Mouse (Mus musculus) stomach, embryonic 14.5 days (tissue): Measurements from ENCODE around the gene Gosr2. TPM values are rescaled to one million over a fixed set of nuclear protein-coding genes. Genes with fewer than 3 reads are reported as not detected.

Experiments used
- ATAC-seq: fragments of 200-750 bp; cut with Nextera tagmentation; 2 replicates; pipeline ENCODE4 v1.8.0; 2017; ENCODE audit warnings: low read depth, moderate TSS enrichment; ENCODE audit not compliant: insufficient number of reproducible peaks, insufficient read depth, low FRiP score
- H3K27ac ChIP-seq: fragments of 300-500 bp; sonication (generic); 2 replicates; pipeline ENCODE4 v1.5.1; 2014; ENCODE audit warnings: mild to moderate bottlenecking, low read length, moderate library complexity, mixed read lengths
- H3K27me3 ChIP-seq: fragments of 300-500 bp; sonication (generic); 2 replicates; pipeline ENCODE4 v1.6.1; 2014; ENCODE audit warnings: low read length, control low read depth, mixed read lengths; ENCODE audit not compliant: control insufficient read depth, insufficient read depth
- H3K36me3 ChIP-seq: fragments of 300-500 bp; sonication (generic); 2 replicates; pipeline ENCODE4 v1.6.1; 2014; ENCODE audit warnings: mild to moderate bottlenecking, control low read depth, low read length, moderate library complexity, mixed read lengths; ENCODE audit not compliant: control insufficient read depth, insufficient read depth
- H3K4me1 ChIP-seq: fragments of 300-500 bp; sonication (generic); 2 replicates; pipeline ENCODE4 v1.6.1; 2014; ENCODE audit warnings: low read length, control low read depth, mixed read lengths; ENCODE audit not compliant: control insufficient read depth, insufficient read depth
- H3K4me2 ChIP-seq: fragments of 300-500 bp; sonication (generic); replicated peaks from 2 replicates; pipeline ENCODE4 v1.6.1; 2014; ENCODE audit warnings: low read depth, low read length, control low read depth
- H3K4me3 ChIP-seq: fragments of 300-500 bp; sonication (generic); 2 replicates; pipeline ENCODE4 v1.5.1; 2014; ENCODE audit warnings: low read depth, low read length, control low read depth
- H3K9ac ChIP-seq: fragments of 300-500 bp; sonication (generic); replicated peaks from 2 replicates; pipeline ENCODE4 v1.6.1; 2014; ENCODE audit warnings: low read depth, mild to moderate bottlenecking, control low read depth, low read length, moderate library complexity, mixed read lengths
- H3K9me3 ChIP-seq: fragments of 300-500 bp; sonication (generic); 2 replicates; pipeline ENCODE4 v1.6.1; 2016; ENCODE audit warnings: low read depth, low read length, control low read depth; ENCODE audit not compliant: control insufficient read depth
- WGBS: fragments of 180-500 bp; shearing (Covaris S2); extraction: QIAGEN DNeasy Blood & Tissue Kit; methylation state at CpG from one replicate; pipeline ENCODE4 v1.1.7; 2014; 5-methylcytosine and 5-hydroxymethylcytosine counted together
- polyA plus RNA-seq: library from polyadenylated mRNA; unstranded; fragments of >200 nt; fragmentation: Nextera tagmentation; extraction: Ambion mirVana; gene quantifications from 2 replicates; pipeline ENCODE4 v1.2.1, GENCODE M21; 2014

Gene Gosr2
- polyA plus RNA-seq, result 69.4 and 77.6 TPM in 2 replicates

DNA sequence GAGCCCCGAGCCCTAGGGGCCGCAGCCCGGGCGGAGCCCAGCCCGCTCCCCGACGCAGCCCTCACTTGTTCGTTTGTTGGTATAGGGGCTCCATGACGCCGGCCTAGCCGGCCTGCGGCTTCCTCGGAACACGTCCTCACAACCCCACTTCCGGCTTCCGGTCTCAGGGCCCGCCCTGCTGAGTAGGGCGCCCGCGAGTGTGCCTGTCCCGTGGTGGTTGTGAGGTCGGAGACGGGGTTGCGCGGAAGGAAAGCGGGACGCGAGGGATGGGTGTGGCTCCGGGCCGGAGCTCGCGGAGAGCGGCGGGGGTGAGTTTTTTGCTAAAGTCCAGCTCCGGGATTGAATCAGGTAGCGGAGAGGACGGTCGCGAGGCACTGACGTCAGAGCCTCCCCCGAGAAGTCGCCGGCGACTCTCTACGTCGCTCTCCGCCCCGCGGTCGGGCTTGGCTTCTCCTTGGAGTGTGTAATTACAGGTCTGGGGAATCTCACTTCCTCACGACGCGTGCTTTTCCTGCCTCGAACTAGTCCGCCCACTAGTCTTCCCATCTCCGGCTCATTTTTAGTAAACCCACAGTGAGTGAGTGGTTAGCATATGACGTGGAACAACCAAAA is at the start of gene Gosr2:
Gene Gosr2 (minus strand): TSS at position 334 of the 612 bp plus-strand sequence.
- Histone ChIP-seq H3K27ac (peak within 1 kb of the TSS; percentile 95), H3K4me3 (peak within 1 kb of the TSS; percentile 75), H3K4me1 (peaks cover 6% of the 10 kb centered on the region; the same call in 1 of the 2 replicates), H3K9ac (peak within 1 kb of the TSS; percentile 75), H3K4me2 (peak within 1 kb of the TSS; percentile 51), H3K27me3 (no peaks in the 10 kb centered on the region), H3K9me3 (no peaks in the 10 kb centered on the region), H3K36me3 (no peaks in the 10 kb centered on the region)
- peak; percentile 96 for ATAC-seq
- WGBS, result under 1% methylated on average over 57 of the region's 57 CpGs

DNA sequence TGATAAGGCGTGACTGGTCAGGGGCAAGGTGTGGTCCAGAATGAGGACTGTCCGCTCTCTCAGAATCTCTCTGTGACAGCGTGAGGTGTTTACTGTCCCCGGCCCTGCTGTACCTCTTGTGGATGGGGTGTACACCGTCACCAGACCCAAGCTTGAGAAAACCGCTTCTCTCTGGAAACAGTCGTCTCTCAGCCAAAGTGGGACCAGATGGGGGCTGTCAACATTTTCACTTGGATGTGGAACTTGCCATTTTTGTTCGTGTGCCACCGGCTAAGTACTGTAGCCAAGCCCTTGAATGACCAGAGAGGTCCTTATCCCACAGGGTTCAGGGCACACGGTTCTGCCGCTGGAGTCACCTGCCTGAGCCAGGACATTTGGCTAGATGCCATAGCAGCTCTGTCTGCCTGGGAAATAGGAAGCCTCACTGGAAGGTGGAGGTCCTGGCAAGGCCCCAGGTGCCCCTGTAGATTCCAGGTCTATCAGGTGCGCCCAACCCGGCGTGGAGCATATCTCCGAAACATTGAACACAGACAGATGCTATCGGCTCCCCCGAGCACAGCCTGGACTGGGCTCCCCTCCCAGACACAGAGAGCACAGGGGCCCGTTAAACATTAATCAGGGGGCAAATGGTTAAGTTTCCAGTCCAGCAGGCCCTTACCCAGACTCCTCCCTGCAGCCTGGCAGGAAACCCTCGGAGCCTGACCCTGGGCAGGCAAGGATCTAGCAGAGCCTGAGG is 37.5 kb upstream of the Gosr2 start:
- WGBS, result 57% methylated on average over 19 of the region's 19 CpGs
- Histone ChIP-seq H3K36me3 (no peaks in the 10 kb centered on the region), H3K9ac (no peak overlapping the region), H3K4me1 (no peaks in the 10 kb centered on the region), H3K4me2 (no peak overlapping the region), H3K4me3 (no peak overlapping the region), H3K9me3 (no peaks in the 10 kb centered on the region), H3K27me3 (no peaks in the 10 kb centered on the region), H3K27ac (no peak overlapping the region)
- ATAC-seq, result peak; percentile 65

DNA sequence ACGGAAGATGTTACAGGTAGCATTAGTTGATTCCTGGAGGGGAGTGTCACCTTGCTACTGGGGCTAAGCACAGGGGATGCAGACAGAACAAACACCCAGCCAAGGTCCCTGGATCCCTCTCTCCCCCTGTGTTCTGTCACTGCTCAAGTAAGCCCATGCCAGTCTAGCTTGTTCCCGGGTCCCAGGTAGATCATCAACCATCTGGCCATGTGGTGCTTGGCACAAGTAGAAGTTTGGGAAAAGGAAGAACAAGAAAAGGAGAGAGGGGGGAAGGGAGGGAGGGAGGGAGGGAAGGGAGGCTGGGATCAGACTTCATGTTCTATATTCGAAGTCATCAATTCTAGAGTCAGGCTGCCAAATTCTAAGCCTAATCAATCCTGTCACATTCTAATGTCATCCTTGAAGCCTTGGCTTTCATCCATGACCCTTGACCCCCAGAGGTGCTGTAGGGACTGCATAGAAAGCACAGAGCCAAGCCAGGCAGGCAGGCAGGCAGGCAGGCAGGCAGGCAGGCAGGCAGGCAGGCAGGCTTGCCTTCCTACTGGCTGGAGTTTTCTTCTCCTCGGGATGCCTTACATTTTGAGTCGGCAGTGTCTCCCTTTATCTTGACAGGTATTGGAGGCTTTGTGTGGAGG is 36.8 kb upstream of the Gosr2 start:
- Histone ChIP-seq H3K4me1 (no peaks in the 10 kb centered on the region), H3K9ac (no peak overlapping the region), H3K9me3 (no peaks in the 10 kb centered on the region), H3K4me2 (no peak overlapping the region), H3K36me3 (no peaks in the 10 kb centered on the region), H3K27me3 (no peaks in the 10 kb centered on the region), H3K4me3 (no peak overlapping the region), H3K27ac (no peak overlapping the region)
- WGBS, result 62% methylated on average over 5 of the region's 5 CpGs
- no peak for ATAC-seq

DNA sequence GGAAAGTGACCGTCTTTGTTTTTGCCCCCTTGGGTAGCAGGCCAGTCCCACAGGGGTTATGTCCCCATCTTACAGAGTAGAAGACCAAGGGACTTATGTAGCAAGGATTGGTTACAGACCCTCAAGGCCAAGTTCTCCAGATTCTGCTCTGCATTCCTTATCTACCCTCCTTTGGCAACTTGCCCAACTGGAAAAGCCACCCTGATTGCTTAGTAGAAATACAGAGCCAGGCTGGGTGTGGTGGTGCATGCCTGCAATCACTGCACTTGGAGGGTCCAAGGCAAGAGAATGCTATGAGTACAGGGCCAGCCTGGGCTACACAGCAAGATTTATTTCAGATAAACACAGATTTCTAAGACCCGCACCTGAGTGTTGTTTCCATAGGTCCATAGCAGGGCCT is 36.3 kb upstream of the Gosr2 start:
- H3K4me1 ChIP-seq, result no peaks in the 10 kb centered on the region
- H3K36me3 ChIP-seq, result no peaks in the 10 kb centered on the region
- H3K9ac ChIP-seq, result no peak overlapping the region
- no peak overlapping the region for H3K4me3 ChIP-seq
- no peak overlapping the region for H3K4me2 ChIP-seq
- H3K27me3 ChIP-seq, result no peaks in the 10 kb centered on the region
- 89% methylated on average over 2 of the region's 2 CpGs for WGBS
- H3K27ac ChIP-seq, result no peak overlapping the region
- H3K9me3 ChIP-seq, result no peaks in the 10 kb centered on the region
- ATAC-seq, result no peak

DNA sequence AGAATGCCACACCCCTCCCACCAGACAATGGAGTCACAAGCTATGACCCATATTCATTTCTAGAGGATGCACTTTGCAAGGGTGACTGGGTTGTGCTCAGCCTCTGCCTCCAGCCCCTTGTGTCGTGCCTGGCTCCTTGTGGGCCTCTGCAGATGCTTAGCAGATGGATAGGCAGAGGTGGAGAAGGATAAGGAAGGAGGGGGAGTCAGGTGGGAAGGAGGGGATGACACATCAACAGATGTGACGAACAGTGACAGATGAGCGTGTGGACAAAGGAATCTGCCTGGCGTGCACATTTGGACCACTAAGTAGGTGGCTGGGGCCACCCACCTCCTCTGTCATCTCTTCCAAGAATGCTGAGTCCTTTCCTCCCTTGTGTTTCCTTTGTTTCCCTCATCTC is 35.4 kb upstream of the Gosr2 start:
- H3K27ac ChIP-seq, result no peak overlapping the region
- H3K4me1 ChIP-seq, result no peaks in the 10 kb centered on the region
- H3K4me2 ChIP-seq, result no peak overlapping the region
- no peak overlapping the region for H3K4me3 ChIP-seq
- no peaks in the 10 kb centered on the region for H3K27me3 ChIP-seq
- 61% methylated on average over 4 of the region's 4 CpGs for WGBS
- no peak overlapping the region for H3K9ac ChIP-seq
- ATAC-seq, result no peak
- no peaks in the 10 kb centered on the region for H3K9me3 ChIP-seq
- no peaks in the 10 kb centered on the region for H3K36me3 ChIP-seq

DNA sequence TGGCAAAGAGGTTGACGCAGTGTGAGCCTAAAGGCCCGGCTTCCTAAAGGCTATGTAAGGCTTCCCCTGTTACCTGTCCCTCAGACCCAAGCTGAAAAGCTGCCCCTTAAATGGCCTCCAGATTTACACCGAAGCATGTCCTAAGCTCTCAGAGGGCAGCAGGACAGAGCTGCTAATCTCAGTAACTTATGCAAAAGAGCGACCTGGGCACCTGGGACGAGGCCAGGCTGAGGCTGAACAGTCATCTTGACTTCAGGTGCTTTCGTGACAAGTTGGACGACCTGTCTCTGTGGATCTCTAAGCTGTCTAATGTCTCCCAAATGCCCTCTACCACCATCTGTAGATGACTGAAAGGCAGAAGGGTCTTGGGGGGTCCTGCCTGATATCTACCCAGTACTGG is 34.6 kb upstream of the Gosr2 start:
- 83% methylated on average over 7 of the region's 7 CpGs for WGBS

DNA sequence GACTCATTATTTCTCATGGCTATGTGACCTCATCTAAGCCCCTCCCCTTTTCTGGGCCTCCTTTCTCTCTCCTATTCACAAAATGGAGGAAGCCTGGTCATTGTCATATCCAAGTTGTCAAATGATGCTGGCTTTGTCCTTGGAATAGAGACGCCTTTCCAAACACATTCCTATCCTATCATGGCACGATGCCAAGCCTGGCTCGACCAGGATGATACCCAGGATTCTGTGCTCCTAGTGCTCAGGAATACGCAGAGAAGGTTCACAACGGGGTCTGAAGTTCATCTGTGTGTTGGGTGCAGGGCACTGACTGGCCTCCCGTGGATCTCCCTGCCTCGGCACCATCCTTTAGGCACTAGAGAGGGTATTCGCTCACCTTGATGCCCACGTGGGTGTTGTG is 33.9 kb upstream of the Gosr2 start:
- ATAC-seq, result no peak
- no peaks in the 10 kb centered on the region for H3K4me1 ChIP-seq
- H3K27me3 ChIP-seq, result no peaks in the 10 kb centered on the region
- WGBS, result 69% methylated on average over 9 of the region's 9 CpGs
- H3K27ac ChIP-seq, result no peak overlapping the region
- H3K4me2 ChIP-seq, result no peak overlapping the region
- H3K9ac ChIP-seq, result no peak overlapping the region
- H3K9me3 ChIP-seq, result no peaks in the 10 kb centered on the region
- no peak overlapping the region for H3K4me3 ChIP-seq
- no peaks in the 10 kb centered on the region for H3K36me3 ChIP-seq

More for the DNA sequence above, 34.6 kb upstream of the Gosr2 start:
- Histone ChIP-seq H3K4me3 (no peak overlapping the region), H3K27ac (no peak overlapping the region), H3K4me1 (no peaks in the 10 kb centered on the region), H3K27me3 (no peaks in the 10 kb centered on the region), H3K4me2 (no peak overlapping the region), H3K9me3 (no peaks in the 10 kb centered on the region), H3K9ac (no peak overlapping the region), H3K36me3 (no peaks in the 10 kb centered on the region)
- no peak for ATAC-seq

DNA sequence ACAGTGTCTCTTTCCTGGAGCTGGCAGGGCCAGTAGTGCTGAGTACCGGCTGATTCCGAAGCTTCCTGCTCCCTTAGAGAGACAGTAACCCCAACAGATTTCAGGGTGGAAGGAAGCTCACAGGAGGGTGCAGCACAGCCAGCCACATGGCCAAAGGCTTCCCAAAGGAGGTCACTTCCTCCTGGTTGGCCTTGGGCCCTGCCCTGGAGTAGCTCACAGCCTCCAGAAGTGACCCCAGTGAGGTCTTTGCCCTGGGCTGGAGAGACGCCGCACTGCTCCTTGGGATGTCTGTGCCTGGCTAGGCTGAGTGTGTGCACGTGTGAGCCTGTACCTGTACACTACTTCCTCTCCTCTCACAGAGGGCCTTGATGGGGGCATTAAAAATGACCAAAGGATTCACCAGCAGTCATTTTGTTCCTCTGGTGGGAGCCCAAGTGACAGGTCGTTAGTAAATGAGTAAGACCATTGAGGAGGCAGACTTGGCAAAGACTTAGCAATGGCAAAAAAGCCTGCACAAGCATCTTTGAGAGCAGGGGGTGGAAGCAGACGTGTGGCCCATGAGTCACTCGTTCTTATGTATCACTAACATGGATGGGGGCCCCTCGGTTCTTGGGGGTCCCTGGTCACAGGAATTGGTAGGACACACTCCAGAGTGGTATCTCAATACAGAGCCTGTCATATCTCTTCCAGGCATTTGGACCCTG is 31.7 kb upstream of the Gosr2 start:
- WGBS, result 74% methylated on average over 9 of the region's 9 CpGs
- Histone ChIP-seq H3K9me3 (no peaks in the 10 kb centered on the region), H3K27ac (no peak overlapping the region), H3K4me3 (no peak overlapping the region), H3K4me2 (no peak overlapping the region), H3K36me3 (no peaks in the 10 kb centered on the region), H3K9ac (no peak overlapping the region), H3K27me3 (no peaks in the 10 kb centered on the region), H3K4me1 (no peaks in the 10 kb centered on the region)
- ATAC-seq, result no peak
